Mouse (Mus musculus) cerebellum, adult 11-12 months (tissue): ENCODE measurements around the gene Gsdma3.
"Not testable (repeated sequence)": the region's sequence is repeated elsewhere in the genome, so short reads cannot be mapped to it uniquely, and the experiment has no call there.

Experiments used
- DNase-seq: peaks from one replicate; pipeline ENCODE4 v3.0.0; 2022

Gene Gsdma3

DNA sequence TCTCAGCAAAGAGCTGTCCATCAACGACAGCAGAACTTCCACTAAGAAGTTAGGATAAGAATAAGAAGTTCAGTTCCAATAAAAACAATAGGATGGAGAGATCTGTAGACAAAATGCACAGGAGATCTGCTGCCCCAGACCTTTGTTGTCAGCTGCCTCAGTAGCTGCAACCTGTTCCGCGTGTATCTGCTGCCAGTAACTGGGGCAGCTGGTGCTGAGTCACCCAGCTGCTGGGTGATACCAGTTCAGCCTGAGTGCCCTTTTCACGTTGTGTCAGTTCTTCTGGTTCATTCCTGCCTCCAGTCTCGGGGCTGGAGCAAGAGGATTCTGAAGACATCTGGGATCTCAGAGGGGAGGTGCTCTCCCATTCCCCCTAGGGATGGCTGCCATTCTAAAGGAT, 45.7 kb downstream of the Gsdma3 start:
- no peak for DNase-seq

GRCm38 (mm10) chr11:98672482-98672881, 46.3 kb downstream of the Gsdma3 start:
- DNase-seq = no peak

DNA sequence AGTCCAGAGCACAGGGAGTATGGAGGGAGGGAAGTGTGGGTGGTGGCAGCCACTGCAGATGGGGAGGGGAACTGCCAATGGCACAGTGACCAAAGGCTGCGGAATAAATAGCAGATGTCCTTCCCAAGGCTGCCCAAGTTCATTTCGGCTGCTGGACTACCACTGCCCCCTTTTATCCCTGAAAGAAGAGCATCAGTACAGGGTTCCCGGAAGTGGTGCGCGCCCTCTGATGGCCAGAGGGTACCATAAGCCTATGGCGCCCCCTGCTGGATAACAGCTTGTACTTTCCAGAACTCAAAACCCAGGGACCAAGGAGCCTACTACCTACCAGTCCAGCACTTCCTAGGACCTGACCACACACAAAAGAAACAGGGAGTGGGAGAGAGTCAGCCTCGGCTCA, 47.0 kb downstream of the Gsdma3 start:
- DNase-seq = peak; percentile 53

GRCm38 (mm10) chr11:98675829-98676363, 49.7 kb downstream of the Gsdma3 start:
- DNase-seq = no peak

DNA sequence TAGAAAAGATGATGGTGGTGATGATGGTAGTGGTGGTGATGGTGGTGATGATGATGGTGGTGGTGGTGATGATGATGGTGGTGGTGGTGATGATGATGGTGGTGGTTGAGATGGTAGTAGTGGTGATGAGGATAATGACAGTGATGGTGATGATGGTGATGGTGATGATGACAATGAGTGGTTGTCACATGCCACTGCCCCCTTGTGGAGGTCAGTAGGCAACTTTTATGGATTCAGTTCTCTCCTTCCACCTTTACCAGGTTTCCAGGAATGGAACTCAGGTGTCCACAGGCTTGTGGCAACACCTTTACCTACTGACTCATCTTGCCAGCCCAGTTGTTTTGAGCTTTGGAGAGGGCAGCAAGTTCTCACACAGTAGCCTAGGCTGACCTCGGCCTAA, 53.9 kb downstream of the Gsdma3 start:
- DNase-seq = peak; percentile 32

- not testable (repeated sequence) for DNase-seq
Measured at GRCm38 (mm10) chr11:98680595-98680994, 54.4 kb downstream of the Gsdma3 start.

GRCm38 (mm10) chr11:98681186-98681585, 55.0 kb downstream of the Gsdma3 start:
- no peak for DNase-seq

DNA sequence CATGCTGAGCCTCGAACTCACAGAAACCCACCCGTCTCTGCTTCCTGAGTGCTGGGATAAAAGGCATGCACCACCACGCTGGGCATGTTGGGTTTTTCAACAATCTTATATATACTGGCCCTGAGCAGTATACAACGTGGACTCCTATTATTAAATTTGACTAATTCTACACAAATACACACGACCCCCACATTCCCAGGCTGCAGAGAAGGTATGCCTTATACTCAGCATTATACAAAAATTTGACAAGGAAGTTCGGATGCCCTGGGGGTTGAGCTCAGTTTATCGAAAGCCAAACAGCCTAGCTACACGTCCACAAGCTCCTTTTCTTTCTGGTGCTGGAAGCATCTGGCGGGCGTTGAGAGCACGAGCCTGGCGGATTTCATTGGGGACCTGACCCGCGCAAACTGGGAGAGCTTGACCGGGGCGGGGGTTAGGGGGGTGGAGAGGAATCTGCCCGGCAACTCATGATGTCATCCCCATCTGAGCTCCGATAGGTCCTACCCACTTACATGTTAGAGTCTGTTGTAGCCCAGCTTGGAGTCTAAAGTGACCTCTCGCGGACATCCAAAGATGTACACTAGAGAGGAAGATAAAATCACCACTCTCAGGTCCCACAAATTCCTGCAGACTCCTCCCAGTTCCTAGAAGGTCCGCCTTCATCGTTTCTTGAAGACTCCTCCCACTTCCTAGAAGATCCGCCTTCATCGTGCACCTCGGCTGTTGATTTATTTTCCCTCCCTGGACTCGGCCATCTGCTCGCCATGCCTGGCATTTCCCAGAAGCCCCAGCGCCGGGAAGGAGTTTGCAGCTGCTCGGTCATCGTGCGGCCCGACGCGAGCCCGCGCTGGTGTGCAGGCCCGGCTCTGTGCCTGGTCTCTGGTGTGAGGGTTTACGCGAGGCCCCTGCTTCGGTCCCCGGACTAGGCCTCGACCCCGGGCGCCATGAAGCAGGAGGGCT, 55.9 kb downstream of the Gsdma3 start, which contains the start of gene Psmd3:
Psmd3 (plus strand) TSS at position 769 of the 960 bp plus-strand sequence.
- DNase-seq = peak; percentile 97

DNA sequence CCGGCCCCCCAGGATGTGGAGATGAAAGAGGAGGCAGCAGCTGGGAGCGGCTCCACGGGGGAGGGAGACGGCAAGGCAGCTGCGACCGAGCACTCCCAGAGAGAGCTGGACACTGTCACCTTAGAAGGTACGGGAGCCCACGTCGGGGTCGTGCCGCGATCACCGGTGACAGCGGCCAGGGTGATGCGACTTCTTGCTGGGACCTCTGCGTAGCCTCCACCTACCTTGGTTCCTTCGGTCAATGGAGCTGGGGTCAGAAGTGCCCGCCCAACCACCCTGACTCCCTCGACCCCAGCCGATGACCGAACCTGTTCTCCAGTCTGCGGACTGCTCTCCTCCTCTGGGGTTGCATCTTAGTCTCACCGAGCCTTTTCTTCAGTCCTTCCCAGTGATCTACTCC, 56.7 kb downstream of the Gsdma3 start:
- no peak for DNase-seq

GRCm38 (mm10) chr11:98685642-98686041, 59.5 kb downstream of the Gsdma3 start:
- no peak for DNase-seq

DNA sequence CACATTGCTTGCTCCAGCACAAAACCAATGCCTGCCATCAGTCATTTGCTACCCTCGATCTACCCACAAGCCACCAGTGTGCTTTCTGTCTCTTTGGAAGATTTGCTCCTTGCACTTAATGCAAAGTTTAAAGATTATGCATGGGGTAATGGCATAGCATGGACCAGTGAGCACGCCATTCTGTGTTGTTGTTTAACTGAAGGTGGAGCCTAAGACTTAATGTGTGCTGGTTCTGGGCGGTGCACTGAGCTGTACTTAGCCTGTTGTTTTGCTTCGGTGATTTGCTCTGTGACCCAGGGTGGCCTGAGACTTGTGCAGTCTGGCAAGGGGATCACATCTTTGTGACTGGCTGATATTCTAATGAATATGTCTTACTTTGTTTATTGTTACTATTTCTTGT, 60.8 kb downstream of the Gsdma3 start:
- no peak for DNase-seq
